Mouse (Mus musculus) brain, embryonic 14.5 days (tissue): Measurements from ENCODE around the gene Sirt3.

Source experiments
- CTCF ChIP-seq: fragments of 200-500 bp; IDR thresholded peaks from 2 replicates; pipeline ENCODE4 v1.5.1; 2012; ENCODE audit warnings: inconsistent platforms, mild to moderate bottlenecking, moderate library complexity, borderline replicate concordance; ENCODE audit not compliant: insufficient read depth, insufficient read length; ENCODE audit errors: extremely low read depth
- POLR2A ChIP-seq: fragments of 200-500 bp; IDR thresholded peaks from 2 replicates; pipeline ENCODE4 v1.6.1; 2012; ENCODE audit warnings: mild to moderate bottlenecking, inconsistent platforms, borderline replicate concordance; ENCODE audit not compliant: poor library complexity, insufficient read depth, insufficient read length, severe bottlenecking; ENCODE audit errors: extremely low read depth

- TF ChIP-seq CTCF = no peak
- TF ChIP-seq POLR2A = no peak
Observed at GRCm38 (mm10) chr7:140858746-140859145, 23.4 kb downstream of the Sirt3 start.
